Mouse (Mus musculus) lung, adult 2 months (tissue): ENCODE results near the gene Rap2a. TPM values are rescaled to one million over a fixed set of nuclear protein-coding genes. Genes with fewer than 3 reads are reported as not detected.

ENCODE experiments used
- DNase-seq: peaks from one replicate; pipeline ENCODE4 v3.0.0; 2022
- H3K4me1 ChIP-seq: fragments of 200-500 bp; 2 replicates; pipeline ENCODE4 v1.6.1; 2011; ENCODE audit warnings: low read length; ENCODE audit not compliant: control insufficient read depth, insufficient read depth
- H3K4me3 ChIP-seq: fragments of 200-500 bp; replicated peaks from 2 replicates; pipeline ENCODE3; 2011; ENCODE audit warnings: low read depth, mild to moderate bottlenecking, control low read depth, low read length; ENCODE audit errors: extremely low read depth
- CTCF ChIP-seq: fragments of 200-500 bp; IDR thresholded peaks from 2 replicates; pipeline ENCODE4 v1.5.1; 2011; ENCODE audit warnings: mild to moderate bottlenecking, low read length, control low read depth; ENCODE audit not compliant: insufficient read depth
- POLR2A ChIP-seq: fragments of 200-500 bp; IDR thresholded peaks from 2 replicates; pipeline ENCODE4 v1.6.1; 2011; ENCODE audit warnings: low read depth, mild to moderate bottlenecking, control low read depth, low read length, borderline replicate concordance; ENCODE audit errors: extremely low read depth
- WGBS: fragments of 180-500 bp; shearing (Covaris S2); methylation state at CpG from one replicate; pipeline ENCODE4 v1.1.7; 2018; 5-methylcytosine and 5-hydroxymethylcytosine counted together
- polyA plus RNA-seq: library from polyadenylated mRNA; depleted of rRNA; stranded (reverse); fragments of >200 nt; gene quantifications from 2 replicates; pipeline ENCODE4 v1.2.3, GENCODE M21; 2012; rRNA removed

Rap2a gene
- polyA plus RNA-seq, 1 experiment: 57.3 TPM

GRCm38 (mm10) chr14:120533301-120533700 lies 55.1 kb downstream of the Rap2a start:
- WGBS: 85% methylated on average over 3 of the region's 3 CpGs
- TF ChIP-seq POLR2A (no peak), CTCF (no peak)
- H3K4me1 ChIP-seq: no peaks in the 10 kb centered on the region; the same call in 1 of the 2 replicates
- DNase-seq: no peak
- H3K4me3 ChIP-seq: no peak overlapping the region

GRCm38 (mm10) chr14:120534841-120535271 lies 56.6 kb downstream of the Rap2a start:
- WGBS: 59% methylated on average over 3 of the region's 3 CpGs
- no peak overlapping the region for H3K4me3 ChIP-seq
- TF ChIP-seq CTCF: no peak
- no peak for DNase-seq
- no peaks in the 10 kb centered on the region; the same call in 1 of the 2 replicates for H3K4me1 ChIP-seq

DNA sequence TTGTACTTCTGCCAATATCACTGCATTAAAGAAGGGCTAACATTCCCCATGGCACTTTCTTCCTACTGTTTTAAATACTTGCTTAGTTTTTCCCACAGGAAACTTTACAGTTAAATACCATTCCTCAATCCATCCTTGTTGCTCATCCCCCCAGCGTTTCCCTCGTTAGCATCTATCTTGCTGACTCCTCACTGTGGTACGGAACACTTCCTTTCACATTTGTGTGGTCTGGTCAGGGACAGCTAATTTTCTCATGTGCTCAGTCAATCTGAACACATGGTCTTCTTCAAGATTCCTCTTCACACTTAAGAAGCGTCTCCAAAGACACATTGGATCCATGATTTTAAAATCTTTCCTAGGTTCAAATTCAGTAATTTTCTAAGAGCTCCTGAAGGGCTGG lies 57.2 kb downstream of the Rap2a start:
- TF ChIP-seq CTCF: no peak
- TF ChIP-seq POLR2A: no peak
- no peak for DNase-seq
- WGBS: 57% methylated on average over 4 of the region's 4 CpGs

DNA sequence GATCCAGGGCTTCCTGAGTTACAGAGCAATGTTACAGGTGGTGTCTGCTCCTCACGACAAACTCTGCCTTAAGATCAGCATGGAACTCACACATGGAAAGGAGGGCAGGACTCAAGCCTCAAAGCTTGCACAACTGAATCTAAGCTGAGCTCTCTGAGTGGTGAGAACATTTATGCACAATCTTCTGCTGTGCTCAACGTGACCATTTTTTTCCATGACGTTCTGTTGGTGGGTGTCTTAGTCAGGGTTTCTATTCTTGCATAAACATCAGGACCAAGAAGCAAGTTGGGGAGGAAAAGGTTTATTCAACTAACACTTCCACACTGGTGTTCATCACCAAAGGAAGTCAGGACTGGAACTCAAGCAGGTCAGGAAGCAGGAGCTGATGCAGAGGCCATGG lies 57.7 kb downstream of the Rap2a start:
- WGBS: 56% methylated on average over 3 of the region's 3 CpGs
- Histone ChIP-seq H3K4me1 (no peaks in the 10 kb centered on the region; the same call in 1 of the 2 replicates), H3K4me3 (no peak overlapping the region)
- DNase-seq: no peak
- TF ChIP-seq POLR2A (no peak), CTCF (no peak)

More for the DNA sequence above, 57.2 kb downstream of the Rap2a start:
- no peak overlapping the region for H3K4me3 ChIP-seq
- H3K4me1 ChIP-seq: no peaks in the 10 kb centered on the region; the same call in 1 of the 2 replicates

GRCm38 (mm10) chr14:120539128-120539527 lies 60.9 kb downstream of the Rap2a start:
- WGBS: 87% methylated on average over 2 of the region's 2 CpGs
- no peak for TF ChIP-seq POLR2A
- TF ChIP-seq CTCF: no peak
- H3K4me1 ChIP-seq: peaks cover 3% of the 10 kb centered on the region; the same call in 1 of the 2 replicates
- no peak overlapping the region for H3K4me3 ChIP-seq
- no peak for DNase-seq

DNA sequence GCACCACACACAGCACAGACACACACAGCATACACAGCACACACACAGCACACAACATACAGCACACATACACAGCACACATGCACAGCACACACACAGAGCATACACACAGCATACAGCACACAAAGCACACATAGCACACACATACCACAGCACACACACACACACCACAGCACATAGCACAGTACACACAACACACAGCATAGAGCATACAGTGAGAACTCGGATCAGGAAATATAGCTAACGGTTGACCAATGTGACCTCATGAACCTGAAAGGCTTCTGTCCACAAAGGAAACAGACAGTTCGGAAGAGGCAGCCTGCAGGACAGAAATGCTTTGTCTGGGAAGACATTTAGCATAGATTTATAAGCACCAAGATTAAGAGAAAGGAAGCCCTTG lies 61.4 kb downstream of the Rap2a start:
- peaks cover 5% of the 10 kb centered on the region for H3K4me1 ChIP-seq
- WGBS: 41% methylated on average over 3 of the region's 3 CpGs
- TF ChIP-seq CTCF (no peak), POLR2A (no peak)
- no peak overlapping the region for H3K4me3 ChIP-seq
- no peak for DNase-seq

DNA sequence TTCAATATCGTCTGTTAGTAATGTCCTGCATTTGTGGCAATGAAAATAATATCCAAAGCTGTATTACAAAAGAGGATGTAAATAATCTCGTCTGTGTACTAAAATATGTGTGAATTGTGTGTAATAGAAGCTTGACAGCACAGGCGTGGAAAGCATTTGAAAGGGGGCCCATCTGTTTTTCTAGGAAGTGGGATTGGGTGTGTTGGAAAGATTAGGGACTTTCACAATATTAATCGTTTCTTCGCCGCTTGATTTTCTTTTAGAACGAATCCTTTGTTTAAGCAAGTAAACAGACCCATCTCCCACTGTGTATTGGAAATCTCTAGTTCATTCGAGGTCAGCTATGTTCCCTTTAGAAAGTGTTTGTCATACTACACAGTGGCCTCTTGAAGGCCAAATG lies 64.2 kb downstream of the Rap2a start:
- 34% methylated on average over 8 of the region's 8 CpGs for WGBS
- TF ChIP-seq POLR2A: no peak
- no peak for TF ChIP-seq CTCF
- Histone ChIP-seq H3K4me3 (no peak overlapping the region), H3K4me1 (peaks cover 6% of the 10 kb centered on the region)
- DNase-seq: no peak

DNA sequence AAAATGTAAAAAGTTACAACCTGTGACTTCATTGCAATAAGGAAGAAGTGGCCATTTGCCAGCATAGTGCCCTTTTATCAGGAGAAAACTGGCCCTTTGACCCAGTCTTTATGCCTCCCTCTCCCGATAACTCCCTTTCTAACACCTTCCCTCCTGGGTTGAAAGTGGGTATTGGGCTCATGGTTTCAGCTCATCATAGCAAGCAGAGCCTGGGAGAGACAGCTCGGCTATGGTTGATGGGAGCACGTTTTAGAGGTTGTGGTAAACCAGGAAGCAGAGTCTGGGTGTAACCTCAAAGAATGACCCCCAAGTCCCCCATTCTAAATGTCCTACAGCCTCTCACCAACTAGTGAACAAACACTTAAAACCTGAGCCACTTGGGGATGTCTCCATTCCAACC lies 64.7 kb downstream of the Rap2a start:
- DNase-seq: no peak
- H3K4me1 ChIP-seq: peaks cover 6% of the 10 kb centered on the region
- TF ChIP-seq POLR2A (no peak), CTCF (no peak)
- no peak overlapping the region for H3K4me3 ChIP-seq
- WGBS: 79% methylated on average over 3 of the region's 3 CpGs

GRCm38 (mm10) chr14:120543846-120544245 lies 65.6 kb downstream of the Rap2a start:
- WGBS: 46% methylated on average over 6 of the region's 6 CpGs
- H3K4me3 ChIP-seq: no peak overlapping the region
- peaks cover 6% of the 10 kb centered on the region for H3K4me1 ChIP-seq
- TF ChIP-seq CTCF (no peak), POLR2A (no peak)
- no peak for DNase-seq

- Histone ChIP-seq H3K4me3 (no peak overlapping the region), H3K4me1 (peaks cover 6% of the 10 kb centered on the region)
- DNase-seq: no peak
- WGBS: 57% methylated on average over 6 of the region's 6 CpGs
- TF ChIP-seq CTCF (no peak), POLR2A (no peak)
These were observed 66.3 kb downstream of the Rap2a start for GRCm38 (mm10) chr14:120544495-120544894.

DNA sequence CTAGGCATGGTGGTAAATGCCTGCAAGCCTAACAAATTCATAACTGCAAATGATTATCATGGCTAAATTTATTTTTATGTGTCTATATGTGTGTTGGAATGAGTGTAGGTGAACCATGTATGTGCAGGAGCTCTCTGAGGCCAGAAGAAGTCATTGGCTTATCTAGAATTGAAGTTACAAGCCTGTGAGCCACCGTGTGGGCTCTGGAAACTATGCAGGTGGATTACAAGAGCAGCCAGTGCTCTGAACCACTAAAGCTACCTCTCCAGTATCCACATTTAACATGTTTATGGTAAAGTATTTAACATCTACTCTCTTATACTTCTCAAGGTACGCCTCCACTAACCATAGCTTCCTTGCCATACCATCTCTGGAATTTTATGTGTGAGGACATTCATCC lies 66.7 kb downstream of the Rap2a start:
- Histone ChIP-seq H3K4me1 (peaks cover 6% of the 10 kb centered on the region), H3K4me3 (no peak overlapping the region)
- WGBS: 62% methylated on average over 2 of the region's 2 CpGs
- no peak for TF ChIP-seq POLR2A
- TF ChIP-seq CTCF: 0 out of 2 replicates have a peak, but pooled peaks have one; percentile 7
- DNase-seq: no peak

Other genes starting within 250 kb of the Rap2a start
- gene Mbnl2, start 202.8 kb upstream of the Rap2a start, polyA plus RNA-seq: 121 and 130 TPM in 2 replicates